Mouse (Mus musculus): Measurements from ENCODE around the gene Eipr1. TPM values are rescaled to one million over a fixed set of nuclear protein-coding genes. Genes with fewer than 3 reads are reported as not detected.

The Eipr1 gene
- total and polyA plus RNA-seq, 3 experiments, result 33.3 to 35.4 (median 34.4) TPM

GRCm38 (mm10) chr12:28735293-28735692, 16.3 kb upstream of the Eipr1 start:
- H3K4me1 ChIP-seq (ENCODE audit: control insufficient read depth in 1 of 2, insufficient read depth in 2 of 2), result peaks cover 4% of the 10 kb centered on the region in 2 experiments; a peak in 3 of 4 replicates
- H3K9ac ChIP-seq (ENCODE audit: insufficient read depth, low read depth), result no peak overlapping the region
- H3K36me3 ChIP-seq (replicated peaks in 1 of 2; ENCODE audit: control insufficient read depth in 1 of 2, insufficient read depth in 1 of 2, low read length in 1 of 2), result peaks cover 50 to 87% of the 10 kb centered on the region in 2 experiments
- H3K4me2 ChIP-seq (ENCODE audit: insufficient read depth, low read depth, poor library complexity, severe bottlenecking), result no peak overlapping the region
- TF ChIP-seq JUN (IDR thresholded peaks at IDR 0.05; ENCODE audit: insufficient read depth, low read depth, low read length) (no peak), ZKSCAN1 (IDR thresholded peaks at IDR 0.05; ENCODE audit: borderline replicate concordance, low read depth, low read length) (no peak), MAFK (IDR thresholded peaks at IDR 0.05; ENCODE audit: insufficient replicate concordance, low read length) (no peak), TCF12 (IDR thresholded peaks at IDR 0.05; ENCODE audit: low read depth, low read length) (no peak), JUND (conservative IDR thresholded peaks at IDR 0.05; ENCODE audit: low read depth, low read length) (no peak), BHLHE40 (IDR thresholded peaks at IDR 0.05; ENCODE audit: low read depth, low read length) (no peak), CHD2 (IDR thresholded peaks at IDR 0.05; ENCODE audit: low read length) (no peak), USF2 (conservative IDR thresholded peaks at IDR 0.05; ENCODE audit: low read depth, low read length) (no peak), MAZ (IDR thresholded peaks at IDR 0.05; ENCODE audit: low read depth, low read length) (no peak), UBTF (IDR thresholded peaks at IDR 0.05; ENCODE audit: low read depth, low read length) (no peak), NRF1 (IDR thresholded peaks at IDR 0.05; ENCODE audit: low read depth, low read length) (no peak), RAD21 (IDR thresholded peaks at IDR 0.05; ENCODE audit: low read depth, low read length) (no peak), ZMIZ1 (IDR thresholded peaks at IDR 0.05; ENCODE audit: low read depth, low read length) (no peak), POLR2A (IDR thresholded peaks at IDR 0.05; ENCODE audit: low read depth, low read length) (no peak)
- H3K27me3 ChIP-seq (replicated peaks), result no peaks in the 10 kb centered on the region
- no peak overlapping the region for H3K27ac ChIP-seq (ENCODE audit: insufficient read depth, low read depth)
- dilution Hi-C loops (cut with MboI; ENCODE audit: extremely low pct_ligation_motif_present, extremely low pct_unique_long_range_greater_than_20kb, low sequenced_read_pairs), result no loop called here
- peaks cover 6% of the 10 kb centered on the region for H3K9me3 ChIP-seq (replicated peaks; ENCODE audit: low read length)
- no peak overlapping the region for H3K4me3 ChIP-seq (replicated peaks in 1 of 3; ENCODE audit: low read depth in 2 of 3, low read length in 2 of 3, poor library complexity in 1 of 3)
- no peak for DNase-seq (ENCODE audit: extremely low read depth)
- in situ Hi-C loops (cut with MboI; ENCODE audit: low pct_ligation_motif_present, low pct_unique_long_range_greater_than_20kb, low sequenced_read_pairs), result no loop called here
- peaks cover 12% of the 10 kb centered on the region for H3K79me2 ChIP-seq (replicated peaks; ENCODE audit: control insufficient read depth, extremely low read depth, insufficient read depth, poor library complexity, severe bottlenecking)

GRCm38 (mm10) chr12:28743328-28743727, 8.3 kb upstream of the Eipr1 start:
- peaks cover 44 to 91% of the 10 kb centered on the region in 2 experiments for H3K36me3 ChIP-seq (replicated peaks in 1 of 2; ENCODE audit: control insufficient read depth in 1 of 2, insufficient read depth in 1 of 2, low read length in 1 of 2)
- peaks cover 3% of the 10 kb centered on the region for H3K9me3 ChIP-seq (replicated peaks; ENCODE audit: low read length)
- TF ChIP-seq MXI1 (IDR thresholded peaks at IDR 0.05; ENCODE audit: low read depth, low read length), result no peak
- TF ChIP-seq POLR2AphosphoS2 (IDR thresholded peaks at IDR 0.05; ENCODE audit: low read depth, low read length), result no peak
- TF ChIP-seq KAT2A (IDR thresholded peaks at IDR 0.05; ENCODE audit: insufficient replicate concordance, low read length), result no peak
- no peak for TF ChIP-seq POLR2A (IDR thresholded peaks at IDR 0.05; ENCODE audit: low read depth, low read length)
- no peak for TF ChIP-seq CHD1 (IDR thresholded peaks at IDR 0.05; ENCODE audit: low read depth, low read length)
- no peak for TF ChIP-seq JUND (conservative IDR thresholded peaks at IDR 0.05; ENCODE audit: low read depth, low read length)
- TF ChIP-seq ZC3H11A (IDR thresholded peaks at IDR 0.05; ENCODE audit: low read depth, low read length), result no peak
- no peak for TF ChIP-seq ZKSCAN1 (IDR thresholded peaks at IDR 0.05; ENCODE audit: borderline replicate concordance, low read depth, low read length)
- TF ChIP-seq RAD21 (IDR thresholded peaks at IDR 0.05; ENCODE audit: low read depth, low read length), result no peak
- TF ChIP-seq E2F4 (IDR thresholded peaks at IDR 0.05; ENCODE audit: insufficient replicate concordance, low read depth, low read length), result no peak
- TF ChIP-seq SMC3 (IDR thresholded peaks at IDR 0.05; ENCODE audit: low read depth, low read length), result no peak
- TF ChIP-seq BHLHE40 (IDR thresholded peaks at IDR 0.05; ENCODE audit: low read depth, low read length), result no peak
- no peak for TF ChIP-seq USF2 (conservative IDR thresholded peaks at IDR 0.05; ENCODE audit: low read depth, low read length)
- H3K4me3 ChIP-seq (replicated peaks in 1 of 3; ENCODE audit: low read depth in 2 of 3, low read length in 2 of 3, poor library complexity in 1 of 3), result no peak overlapping the region
- in situ Hi-C loops (cut with MboI; ENCODE audit: low pct_ligation_motif_present, low pct_unique_long_range_greater_than_20kb, low sequenced_read_pairs) (no loop called here), dilution Hi-C loops (cut with MboI; ENCODE audit: extremely low pct_ligation_motif_present, extremely low pct_unique_long_range_greater_than_20kb, low sequenced_read_pairs) (no loop called here)
- no peaks in the 10 kb centered on the region for H3K27me3 ChIP-seq (replicated peaks)
- H3K9ac ChIP-seq (ENCODE audit: insufficient read depth, low read depth), result no peak overlapping the region
- no peak for DNase-seq (ENCODE audit: extremely low read depth)
- peaks cover 24 to 57% of the 10 kb centered on the region in 2 experiments for H3K4me1 ChIP-seq (ENCODE audit: control insufficient read depth in 1 of 2, insufficient read depth in 2 of 2)
- no peak overlapping the region for H3K4me2 ChIP-seq (ENCODE audit: insufficient read depth, low read depth, poor library complexity, severe bottlenecking)
- H3K79me2 ChIP-seq (replicated peaks; ENCODE audit: control insufficient read depth, extremely low read depth, insufficient read depth, poor library complexity, severe bottlenecking), result peaks cover 65% of the 10 kb centered on the region
- no peak overlapping the region for H3K27ac ChIP-seq (ENCODE audit: insufficient read depth, low read depth)

All from CH12.LX (cell line).